Mouse (Mus musculus): ENCODE measurements around the gene Orai1. TPM values are rescaled to one million over a fixed set of nuclear protein-coding genes. Genes with fewer than 3 reads are reported as not detected.
"Not testable (repeated sequence)": the region's sequence is repeated elsewhere in the genome, so short reads cannot be mapped to it uniquely, and the experiment has no call there.

Gene Orai1
- polyA plus RNA-seq, 1 experiment from 2014 or later, result 10.0 TPM

DNA sequence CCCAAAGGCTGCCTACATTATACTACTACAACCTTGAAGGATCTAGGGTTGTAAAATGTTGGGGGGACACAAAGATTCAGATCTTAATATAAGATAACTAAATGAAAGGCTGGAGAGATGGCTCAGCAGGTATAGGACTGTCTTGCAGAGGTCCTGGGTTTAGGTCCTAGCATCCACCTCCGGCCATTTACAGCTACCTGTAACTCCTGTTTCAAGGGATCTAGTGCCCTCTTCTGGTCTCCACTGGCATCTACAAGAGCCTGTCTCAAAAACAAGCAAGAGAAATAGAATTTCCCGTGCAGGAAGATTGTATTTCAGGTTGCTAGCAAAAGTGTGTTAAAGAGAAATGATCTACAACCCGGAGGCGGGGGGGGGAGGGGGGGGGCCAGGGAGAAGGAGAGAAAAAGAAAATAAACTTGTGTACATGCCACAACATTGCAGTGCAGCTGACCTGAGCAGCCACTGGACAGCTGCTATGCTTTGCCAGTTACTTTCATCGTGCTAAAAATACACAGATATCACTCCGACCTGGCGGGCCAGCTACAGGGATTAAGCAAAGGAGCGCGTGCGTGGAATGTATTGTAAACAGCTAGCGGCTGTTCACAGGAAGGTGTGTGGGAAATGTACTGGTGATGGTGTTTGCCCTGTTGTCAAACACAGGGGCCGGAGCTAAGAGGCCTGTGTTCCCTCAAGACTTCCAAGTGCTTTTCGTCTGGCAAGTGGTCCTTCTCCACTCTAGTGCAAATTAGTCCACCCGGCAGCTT is 45.1 kb downstream of the Orai1 start:
- H3K4me3 ChIP-seq (ENCODE audit: low read depth, low read length), result no peak overlapping the region
- no peaks in the 10 kb centered on the region for H3K36me3 ChIP-seq (ENCODE audit: control insufficient read depth, insufficient read depth, low read length)
- H3K4me1 ChIP-seq (ENCODE audit: control insufficient read depth, insufficient read depth, low read length), result peaks cover 10% of the 10 kb centered on the region
- ATAC-seq (ENCODE audit: insufficient number of reproducible peaks, low FRiP score, low TSS enrichment, low read depth), result no peak
- 14% methylated on average over 14 of the region's 14 CpGs for WGBS
- H3K27me3 ChIP-seq (ENCODE audit: control insufficient read depth, insufficient read depth, low read length), result no peaks in the 10 kb centered on the region
- peak overlapping the region; percentile 39; the same call in 1 of the 2 replicates for H3K27ac ChIP-seq (replicated peaks; ENCODE audit: low read depth, low read length)
- H3K9ac ChIP-seq (ENCODE audit: low read length), result no peak overlapping the region
- peak overlapping the region; percentile 20 for H3K4me2 ChIP-seq (ENCODE audit: low read depth, severe bottlenecking)
- peak; percentile 64 for DNase-seq (ENCODE audit: low spot score)
- H3K9me3 ChIP-seq (ENCODE audit: control insufficient read depth, low read length), result no peaks in the 10 kb centered on the region

DNA sequence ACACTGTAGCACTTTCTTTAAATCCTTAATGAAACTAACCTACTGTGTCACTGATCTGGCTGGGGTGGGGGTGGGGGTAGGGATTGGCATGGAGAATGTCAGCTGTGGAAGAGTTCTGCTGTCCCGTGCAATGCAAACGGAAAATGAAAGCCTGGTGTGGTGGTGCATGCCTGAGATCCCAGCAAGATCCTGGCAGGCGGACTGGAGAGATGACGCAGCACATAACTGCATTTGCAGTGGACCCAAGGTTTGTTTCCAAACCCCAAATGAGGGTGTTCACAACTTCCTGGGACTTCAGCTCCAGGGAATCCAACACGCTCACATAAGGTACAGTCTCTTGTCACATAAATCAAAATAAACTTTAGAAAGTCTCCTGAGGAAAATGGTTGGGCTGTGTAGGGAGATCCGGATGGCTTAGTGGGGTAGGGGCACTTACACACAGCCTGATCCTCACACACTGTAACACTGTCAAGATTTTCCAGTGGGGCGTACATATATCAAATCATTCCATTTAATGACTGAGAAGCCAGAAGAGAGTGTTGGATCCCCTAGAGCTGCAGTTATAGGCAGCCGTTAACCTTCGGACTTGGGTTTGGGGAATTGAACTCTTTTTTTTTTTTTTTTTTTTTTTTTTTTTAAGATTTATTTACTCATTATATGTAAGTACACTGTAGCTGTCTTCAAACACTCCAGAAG is 46.0 kb downstream of the Orai1 start:
- ATAC-seq (ENCODE audit: insufficient number of reproducible peaks, low FRiP score, low TSS enrichment, low read depth), result no peak
- H3K4me2 ChIP-seq (ENCODE audit: low read depth, severe bottlenecking), result peak overlapping the region; percentile 20; the same call in 1 of the 2 replicates
- DNase-seq (ENCODE audit: low spot score), result no peak
- H3K27me3 ChIP-seq (ENCODE audit: control insufficient read depth, insufficient read depth, low read length), result no peaks in the 10 kb centered on the region
- WGBS, result 46% methylated on average over 9 of the region's 9 CpGs
- H3K36me3 ChIP-seq (ENCODE audit: control insufficient read depth, insufficient read depth, low read length), result no peaks in the 10 kb centered on the region
- H3K4me1 ChIP-seq (ENCODE audit: control insufficient read depth, insufficient read depth, low read length), result peaks cover 10% of the 10 kb centered on the region
- H3K9ac ChIP-seq (ENCODE audit: low read length), result no peak overlapping the region
- peak overlapping the region; percentile 39; the same call in 1 of the 2 replicates for H3K27ac ChIP-seq (replicated peaks; ENCODE audit: low read depth, low read length)
- H3K4me3 ChIP-seq (ENCODE audit: low read depth, low read length), result no peak overlapping the region
- H3K9me3 ChIP-seq (ENCODE audit: control insufficient read depth, low read length), result no peaks in the 10 kb centered on the region

- DNase-seq (ENCODE audit: low spot score); H3K27ac ChIP-seq (replicated peaks; ENCODE audit: low read depth, low read length); H3K36me3 ChIP-seq (ENCODE audit: control insufficient read depth, insufficient read depth, low read length); H3K4me3 ChIP-seq (ENCODE audit: low read depth, low read length); H3K9ac ChIP-seq (ENCODE audit: low read length); H3K4me2 ChIP-seq (ENCODE audit: low read depth, severe bottlenecking); H3K27me3 ChIP-seq (ENCODE audit: control insufficient read depth, insufficient read depth, low read length); H3K9me3 ChIP-seq (ENCODE audit: control insufficient read depth, low read length); ATAC-seq (ENCODE audit: insufficient number of reproducible peaks, low FRiP score, low TSS enrichment, low read depth): not testable (repeated sequence)
- 80% methylated on average over 6 of the region's 6 CpGs for WGBS
- H3K4me1 ChIP-seq (ENCODE audit: control insufficient read depth, insufficient read depth, low read length), result peaks cover 10% of the 10 kb centered on the region
Observed at GRCm38 (mm10) chr5:123061402-123061749, 46.5 kb downstream of the Orai1 start.

DNA sequence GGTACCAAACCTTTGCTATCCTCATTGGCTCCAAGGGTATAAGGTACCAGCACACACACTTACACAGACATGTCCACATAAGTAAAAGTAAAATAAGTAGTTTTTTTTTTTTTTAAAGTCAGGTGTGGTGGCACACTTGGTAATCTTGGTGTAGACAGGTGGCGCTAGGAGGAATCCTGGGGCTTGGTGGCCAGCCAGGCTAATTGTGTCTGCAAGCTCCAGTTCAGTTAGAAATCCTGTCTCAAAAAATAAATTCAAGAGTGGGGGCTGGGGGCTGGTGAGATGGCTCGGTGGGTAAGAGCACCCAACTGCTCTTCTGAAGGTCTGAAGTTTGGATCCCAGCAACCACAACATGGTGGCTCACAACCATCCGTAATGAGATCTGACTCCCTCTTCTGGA is 48.3 kb downstream of the Orai1 start:
- Histone ChIP-seq H3K27me3 (ENCODE audit: control insufficient read depth, insufficient read depth, low read length) (no peaks in the 10 kb centered on the region), H3K9ac (ENCODE audit: low read length) (no peak overlapping the region), H3K27ac (replicated peaks; ENCODE audit: low read depth, low read length) (no peak overlapping the region), H3K4me3 (ENCODE audit: low read depth, low read length) (no peak overlapping the region), H3K4me2 (ENCODE audit: low read depth, severe bottlenecking) (no peak overlapping the region), H3K9me3 (ENCODE audit: control insufficient read depth, low read length) (no peaks in the 10 kb centered on the region), H3K36me3 (ENCODE audit: control insufficient read depth, insufficient read depth, low read length) (no peaks in the 10 kb centered on the region), H3K4me1 (ENCODE audit: control insufficient read depth, insufficient read depth, low read length) (peaks cover 10% of the 10 kb centered on the region)
- ATAC-seq (ENCODE audit: insufficient number of reproducible peaks, low FRiP score, low TSS enrichment, low read depth) (no peak), DNase-seq (ENCODE audit: low spot score) (no peak)
- WGBS, result 85% methylated on average over 3 of the region's 3 CpGs

- H3K36me3 ChIP-seq (ENCODE audit: control insufficient read depth, insufficient read depth, low read length), result no peaks in the 10 kb centered on the region
- no peak overlapping the region for H3K27ac ChIP-seq (replicated peaks; ENCODE audit: low read depth, low read length)
- H3K9ac ChIP-seq (ENCODE audit: low read length), result no peak overlapping the region
- H3K9me3 ChIP-seq (ENCODE audit: control insufficient read depth, low read length), result no peaks in the 10 kb centered on the region
- WGBS, result 35% methylated on average over 6 of the region's 6 CpGs
- no peak overlapping the region for H3K4me3 ChIP-seq (ENCODE audit: low read depth, low read length)
- H3K4me1 ChIP-seq (ENCODE audit: control insufficient read depth, insufficient read depth, low read length), result peaks cover 10% of the 10 kb centered on the region
- H3K4me2 ChIP-seq (ENCODE audit: low read depth, severe bottlenecking), result no peak overlapping the region
- no peaks in the 10 kb centered on the region for H3K27me3 ChIP-seq (ENCODE audit: control insufficient read depth, insufficient read depth, low read length)
- peak; percentile 73 for DNase-seq (ENCODE audit: low spot score)
- no peak for ATAC-seq (ENCODE audit: insufficient number of reproducible peaks, low FRiP score, low TSS enrichment, low read depth)
Observed at GRCm38 (mm10) chr5:123064207-123064606, 49.3 kb downstream of the Orai1 start.

DNA sequence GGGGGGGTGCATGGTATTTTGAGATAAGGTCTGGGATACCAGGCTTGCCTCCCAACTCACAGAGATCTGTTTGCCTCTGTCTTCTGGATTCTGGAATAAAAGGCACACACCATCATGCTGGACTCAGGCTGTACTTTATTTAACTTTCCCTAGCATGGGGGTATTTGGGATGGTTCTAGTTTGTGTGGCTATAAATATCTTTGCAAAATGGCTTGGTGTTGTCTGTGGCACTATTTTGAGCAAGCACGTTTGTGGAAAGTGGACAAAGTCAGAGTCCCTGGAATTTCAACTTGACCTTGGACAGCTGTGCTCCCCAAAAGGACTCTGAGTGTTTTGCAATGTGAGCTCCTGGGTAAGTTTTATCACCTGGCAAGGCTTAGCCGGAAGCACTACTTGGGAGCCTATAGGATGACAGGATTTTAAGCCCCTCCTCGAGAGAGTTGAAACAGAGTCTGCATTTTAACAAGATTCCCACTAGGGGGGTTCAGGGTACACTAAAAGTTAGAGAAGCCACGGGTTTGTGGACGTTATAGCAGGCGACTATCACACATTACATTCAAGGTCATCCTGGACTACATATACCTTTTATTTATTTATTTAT is 52.6 kb downstream of the Orai1 start:
- Histone ChIP-seq H3K4me1 (ENCODE audit: control insufficient read depth, insufficient read depth, low read length) (no peaks in the 10 kb centered on the region), H3K9ac (ENCODE audit: low read length) (no peak overlapping the region), H3K9me3 (ENCODE audit: control insufficient read depth, low read length) (no peaks in the 10 kb centered on the region), H3K27ac (replicated peaks; ENCODE audit: low read depth, low read length) (no peak overlapping the region), H3K4me3 (ENCODE audit: low read depth, low read length) (no peak overlapping the region), H3K27me3 (ENCODE audit: control insufficient read depth, insufficient read depth, low read length) (no peaks in the 10 kb centered on the region), H3K4me2 (ENCODE audit: low read depth, severe bottlenecking) (no peak overlapping the region), H3K36me3 (ENCODE audit: control insufficient read depth, insufficient read depth, low read length) (no peaks in the 10 kb centered on the region)
- WGBS, result 18% methylated on average over 6 of the region's 6 CpGs
- ATAC-seq (ENCODE audit: insufficient number of reproducible peaks, low FRiP score, low TSS enrichment, low read depth) (peak; percentile 67; the same call in 1 of the 2 replicates), DNase-seq (ENCODE audit: low spot score) (no peak)

DNA sequence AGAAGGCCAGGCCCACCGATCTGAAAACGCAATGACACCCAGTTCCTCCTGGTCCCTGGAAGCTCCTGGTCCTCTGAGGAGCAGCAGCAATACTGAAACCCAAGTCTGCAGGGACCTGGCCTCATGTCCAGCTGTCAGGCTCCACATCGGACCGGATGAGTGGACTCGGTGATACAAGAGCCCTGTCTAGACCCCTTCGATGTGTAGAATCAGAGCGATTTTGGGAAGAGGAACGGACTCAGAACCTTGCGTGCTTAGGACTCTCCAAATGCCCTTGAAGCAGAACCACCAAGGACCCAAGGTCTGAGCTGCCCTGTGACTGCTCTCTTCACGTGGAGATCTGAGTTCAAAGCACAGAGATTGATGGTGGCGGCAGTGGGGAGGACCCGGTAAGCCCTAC is 53.2 kb downstream of the Orai1 start, which contains the start of gene Tmem120b:
Gene Tmem120b (plus strand): TSS at position 301 of the 400 bp plus-strand sequence.
- Histone ChIP-seq H3K9ac (ENCODE audit: low read length) (no peak within 1 kb of the TSS), H3K4me2 (ENCODE audit: low read depth, severe bottlenecking) (no peak within 1 kb of the TSS), H3K4me1 (ENCODE audit: control insufficient read depth, insufficient read depth, low read length) (no peaks in the 10 kb centered on the region), H3K36me3 (ENCODE audit: control insufficient read depth, insufficient read depth, low read length) (no peaks in the 10 kb centered on the region), H3K4me3 (ENCODE audit: low read depth, low read length) (no peak within 1 kb of the TSS), H3K9me3 (ENCODE audit: control insufficient read depth, low read length) (no peaks in the 10 kb centered on the region), H3K27ac (replicated peaks; ENCODE audit: low read depth, low read length) (no peak within 1 kb of the TSS), H3K27me3 (ENCODE audit: control insufficient read depth, insufficient read depth, low read length) (no peaks in the 10 kb centered on the region)
- ATAC-seq (ENCODE audit: insufficient number of reproducible peaks, low FRiP score, low TSS enrichment, low read depth) (no peak), DNase-seq (ENCODE audit: low spot score) (no peak)
- 89% methylated on average over 12 of the region's 12 CpGs for WGBS

- WGBS, result 96% methylated on average over 2 of the region's 2 CpGs
Observed at GRCm38 (mm10) chr5:123068714-123069113, 53.8 kb downstream of the Orai1 start.

More at GRCm38 (mm10) chr5:123068714-123069113, 53.8 kb downstream of the Orai1 start:
- H3K4me2 ChIP-seq (ENCODE audit: low read depth, severe bottlenecking), result no peak overlapping the region
- H3K9me3 ChIP-seq (ENCODE audit: control insufficient read depth, low read length), result no peaks in the 10 kb centered on the region
- ATAC-seq (ENCODE audit: insufficient number of reproducible peaks, low FRiP score, low TSS enrichment, low read depth) (no peak), DNase-seq (ENCODE audit: low spot score) (no peak)
- H3K36me3 ChIP-seq (ENCODE audit: control insufficient read depth, insufficient read depth, low read length), result no peaks in the 10 kb centered on the region
- no peak overlapping the region for H3K9ac ChIP-seq (ENCODE audit: low read length)
- no peaks in the 10 kb centered on the region for H3K27me3 ChIP-seq (ENCODE audit: control insufficient read depth, insufficient read depth, low read length)
- no peak overlapping the region for H3K27ac ChIP-seq (replicated peaks; ENCODE audit: low read depth, low read length)
- H3K4me1 ChIP-seq (ENCODE audit: control insufficient read depth, insufficient read depth, low read length), result no peaks in the 10 kb centered on the region
- H3K4me3 ChIP-seq (ENCODE audit: low read depth, low read length), result no peak overlapping the region

All from limb, embryonic 11.5 days (tissue).